Mouse (Mus musculus) frontal cortex, postnatal 25 days (tissue): ENCODE measurements around the gene Cptp.

ENCODE experiments used
- DNase-seq, 2 experiments: peaks; one replicate each; pipeline ENCODE4 v3.0.0; 2022; ENCODE audit warnings: low spot score in 2 of 2

Gene Cptp

DNA sequence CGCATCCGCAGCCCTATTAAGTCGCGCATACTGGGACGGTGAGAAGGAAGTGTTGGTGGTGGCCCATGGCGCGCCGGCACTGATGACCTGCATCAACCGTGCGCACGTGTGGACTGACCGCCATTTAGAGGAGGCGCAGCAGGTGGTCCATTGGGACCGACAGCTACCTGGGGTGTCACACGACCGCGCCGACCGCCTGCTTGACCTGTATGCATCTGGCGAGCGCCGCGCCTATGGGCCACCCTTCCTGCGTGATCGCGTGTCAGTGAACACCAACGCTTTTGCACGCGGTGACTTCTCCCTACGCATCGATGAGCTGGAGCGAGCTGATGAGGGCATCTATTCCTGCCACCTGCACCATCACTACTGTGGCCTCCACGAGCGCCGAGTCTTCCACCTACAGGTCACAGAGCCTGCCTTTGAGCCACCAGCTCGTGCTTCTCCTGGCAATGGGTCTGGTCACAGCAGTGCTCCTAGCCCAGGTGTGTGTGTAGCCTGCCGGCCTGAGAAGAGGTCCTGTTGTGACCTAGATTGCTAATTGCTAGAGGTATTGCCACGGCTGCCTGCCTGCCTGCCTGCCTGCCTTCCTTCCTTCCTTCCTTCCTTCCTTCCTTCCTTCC, 27.5 kb downstream of the Cptp start:
- DNase-seq: no peak

DNA sequence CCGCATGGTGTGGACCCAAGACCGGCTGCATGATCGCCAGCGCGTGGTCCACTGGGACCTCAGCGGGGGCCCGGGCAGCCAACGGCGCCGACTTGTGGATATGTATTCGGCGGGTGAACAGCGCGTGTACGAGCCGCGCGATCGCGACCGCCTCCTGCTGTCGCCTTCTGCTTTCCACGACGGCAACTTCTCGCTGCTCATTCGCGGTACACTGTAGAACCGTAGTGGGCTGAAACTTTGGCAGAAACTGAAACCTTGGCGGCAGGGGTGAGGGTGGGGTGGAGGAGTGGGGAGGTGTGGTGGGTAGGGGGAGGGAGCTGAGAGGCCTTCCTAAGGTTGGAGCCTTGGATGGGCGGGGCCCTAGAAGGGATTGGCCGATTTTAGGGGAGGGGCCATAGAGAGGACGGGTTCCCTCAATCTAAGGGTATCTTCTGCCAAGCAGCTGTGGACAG, 28.2 kb downstream of the Cptp start:
- no peak for DNase-seq

DNA sequence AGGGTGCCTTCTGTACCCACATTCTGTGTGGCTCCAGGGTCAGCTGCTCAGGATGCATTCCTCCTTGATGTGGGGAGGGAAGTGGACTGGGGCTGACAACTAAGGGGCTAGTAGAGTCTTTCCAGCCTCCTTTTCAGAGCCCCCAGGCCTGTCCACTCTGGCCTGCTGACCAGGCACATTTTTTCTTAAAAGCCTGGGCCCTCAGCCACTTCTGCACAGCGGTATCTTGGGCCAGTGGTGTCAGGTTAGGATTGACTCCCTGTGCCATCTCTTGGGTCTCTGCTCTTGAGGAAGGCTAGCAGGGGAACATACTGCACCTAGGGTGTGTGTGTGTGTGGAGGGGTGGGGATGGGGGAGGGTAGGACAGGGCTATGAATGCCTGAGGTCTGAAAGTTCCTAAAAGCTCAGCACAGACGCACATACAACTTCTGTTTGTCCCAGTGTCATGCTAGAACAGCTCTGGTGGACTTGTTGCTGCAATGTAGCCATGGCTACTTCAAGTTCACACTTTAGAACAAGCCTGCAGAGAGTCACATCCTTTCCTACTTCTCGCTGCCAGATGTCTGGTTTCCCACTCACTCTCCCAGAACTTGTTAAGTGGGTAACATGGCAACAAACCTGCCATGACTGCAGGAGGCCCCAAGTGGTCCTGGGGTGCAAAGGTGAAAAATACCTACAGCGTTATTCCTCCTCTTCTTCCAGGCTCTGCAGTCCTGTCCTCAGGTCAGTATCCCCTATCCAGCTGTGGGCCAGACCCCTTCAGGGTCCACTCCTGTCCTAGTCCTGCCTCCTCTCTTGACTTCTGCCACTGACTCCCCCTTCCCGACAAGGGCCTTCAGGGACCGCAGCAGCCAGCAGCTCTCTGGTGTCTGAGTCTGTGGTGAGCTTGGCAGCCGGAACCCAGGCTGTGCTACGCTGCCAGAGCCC, 28.9 kb downstream of the Cptp start:
- no peak for DNase-seq

DNA sequence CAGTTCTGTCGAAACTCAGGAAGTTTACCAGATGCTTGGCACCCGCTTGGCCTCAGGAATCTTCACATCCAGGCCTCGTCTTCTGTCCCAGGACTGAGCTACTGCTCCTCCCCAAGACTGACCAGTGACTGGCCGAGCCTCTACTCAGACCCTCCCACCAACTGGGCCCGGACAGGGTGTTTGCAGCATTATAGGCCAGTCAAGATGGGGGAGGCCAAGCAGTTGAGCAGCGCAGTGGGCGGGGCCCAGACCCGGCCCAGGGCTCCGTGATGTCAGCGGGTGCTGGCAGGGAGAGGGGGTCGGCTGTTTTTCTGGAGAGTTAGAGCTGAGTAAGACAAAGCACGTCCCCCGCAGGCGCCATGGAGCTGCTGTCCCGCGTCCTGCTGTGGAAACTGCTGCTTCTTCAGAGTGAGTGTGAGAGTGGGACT, 29.7 kb downstream of the Cptp start, which contains the start of gene Mxra8:
Mxra8 (plus strand) TSS at position 198 of the 428 bp plus-strand sequence.
- DNase-seq: no peak

DNA sequence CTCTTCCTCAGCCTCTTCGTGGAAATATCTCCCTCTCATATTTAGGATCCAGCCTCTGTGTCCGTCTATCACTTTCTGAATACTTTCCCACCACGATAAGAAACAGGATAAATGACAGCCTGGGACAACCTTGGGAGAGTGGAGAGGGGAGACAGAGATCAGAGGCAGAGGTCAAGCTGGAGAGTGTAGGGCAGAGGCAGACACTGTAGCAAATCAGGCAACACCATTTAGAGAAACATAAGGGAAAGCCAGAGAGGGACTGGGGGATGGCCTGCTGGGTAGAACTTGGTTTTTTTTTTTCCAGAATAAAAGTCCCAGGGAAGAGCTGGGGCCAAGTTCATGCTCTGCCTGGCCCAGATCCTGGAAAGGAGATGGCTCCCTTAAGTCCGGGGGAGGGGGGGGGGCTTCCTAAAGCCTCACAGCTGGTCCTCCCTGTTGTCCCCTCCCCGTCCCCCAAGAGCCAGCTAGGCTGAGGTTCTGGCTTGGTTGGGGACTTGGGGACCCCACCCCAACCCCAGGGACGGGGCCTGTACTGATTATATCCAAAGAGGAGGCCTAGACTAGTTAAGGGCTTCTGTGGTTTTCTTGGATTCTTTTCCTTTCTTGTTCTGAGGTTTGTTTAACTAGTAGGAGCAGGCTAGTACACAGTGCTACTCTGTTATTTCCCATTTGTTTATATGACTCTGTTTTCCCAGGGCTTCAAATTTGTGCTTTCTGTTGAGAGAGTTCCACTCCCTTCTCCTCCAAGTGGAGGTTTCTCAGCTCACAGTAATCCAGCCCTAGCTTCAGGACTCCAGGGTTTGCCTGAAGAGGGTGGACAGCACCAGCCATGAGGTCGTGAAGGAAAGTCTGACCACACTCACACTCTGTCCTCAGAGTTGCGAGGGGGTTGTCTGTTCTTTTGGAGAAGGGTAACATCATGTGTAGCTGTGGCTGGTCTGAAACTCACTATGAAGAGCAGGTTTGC, 30.8 kb downstream of the Cptp start:
- DNase-seq: no peak

DNA sequence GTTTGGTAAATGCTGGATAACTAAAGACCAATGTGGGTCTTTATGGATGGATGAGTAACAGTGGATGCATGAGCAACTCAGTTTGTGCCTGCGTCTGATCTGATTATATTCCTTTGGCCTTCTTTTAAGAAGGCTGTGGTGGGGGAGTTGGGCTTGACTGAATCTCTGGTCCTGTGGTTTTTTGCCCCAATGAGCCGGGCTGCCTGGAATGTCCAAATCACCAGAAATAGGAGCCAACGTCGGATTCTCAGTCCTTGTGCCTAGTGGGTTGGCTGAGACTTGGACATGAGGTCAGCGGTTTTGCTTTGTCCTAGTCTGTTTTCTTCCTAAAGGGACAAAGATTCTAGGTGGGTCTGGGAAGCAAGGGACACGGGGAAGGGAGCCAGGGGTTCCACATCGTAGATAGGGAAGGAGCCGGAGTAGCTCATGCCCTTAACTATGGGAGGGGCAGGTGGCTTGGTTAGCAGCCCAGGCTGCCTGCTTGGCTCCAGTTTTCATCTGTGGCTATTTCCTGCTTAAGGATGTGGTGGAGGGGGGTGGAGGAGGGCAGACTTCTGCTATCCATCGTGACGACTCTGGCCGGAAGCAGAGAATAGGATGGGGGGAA, 31.7 kb downstream of the Cptp start:
- DNase-seq: no peak

DNA sequence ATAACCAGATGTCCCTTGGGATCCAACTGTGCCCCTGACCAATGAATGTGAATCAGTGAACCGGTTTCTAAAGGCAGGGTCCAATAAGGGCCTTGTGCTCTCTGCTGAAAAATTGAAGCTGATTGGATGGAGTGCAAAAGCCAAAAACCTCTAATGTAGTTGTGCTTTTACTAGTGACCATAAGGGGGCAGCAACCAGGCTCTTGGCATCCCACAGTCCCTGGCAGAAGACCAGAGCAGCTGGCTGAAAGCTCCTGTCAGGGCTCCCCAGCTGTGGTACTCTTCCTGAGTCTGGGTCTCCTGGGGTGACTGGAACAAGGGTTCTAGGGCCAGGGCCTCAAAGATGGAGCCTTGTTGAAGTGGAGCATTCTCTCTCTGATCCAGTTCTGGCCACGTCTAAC, 35.4 kb downstream of the Cptp start:
- peak; percentile 37 to 65 for DNase-seq

DNA sequence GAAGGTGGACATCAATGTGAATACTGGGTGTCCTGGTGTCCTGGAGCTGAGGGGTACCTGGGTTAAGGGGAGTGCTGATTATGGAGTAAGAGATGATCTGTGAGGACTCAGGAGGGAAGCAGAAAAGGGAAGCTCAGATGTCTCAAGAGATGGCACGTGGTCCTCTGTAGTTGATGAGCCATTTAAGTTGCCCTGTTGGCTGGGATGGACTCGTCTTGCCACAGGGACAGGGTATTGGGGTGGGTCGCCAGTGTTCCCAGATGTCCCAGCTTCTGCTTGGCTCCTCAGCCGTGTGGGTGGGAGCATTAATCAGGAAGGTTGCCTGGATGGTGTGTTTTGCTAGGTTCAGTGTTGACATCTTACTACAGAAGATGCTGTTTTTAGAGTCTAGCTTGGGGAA, 36.0 kb downstream of the Cptp start:
- no peak for DNase-seq

DNA sequence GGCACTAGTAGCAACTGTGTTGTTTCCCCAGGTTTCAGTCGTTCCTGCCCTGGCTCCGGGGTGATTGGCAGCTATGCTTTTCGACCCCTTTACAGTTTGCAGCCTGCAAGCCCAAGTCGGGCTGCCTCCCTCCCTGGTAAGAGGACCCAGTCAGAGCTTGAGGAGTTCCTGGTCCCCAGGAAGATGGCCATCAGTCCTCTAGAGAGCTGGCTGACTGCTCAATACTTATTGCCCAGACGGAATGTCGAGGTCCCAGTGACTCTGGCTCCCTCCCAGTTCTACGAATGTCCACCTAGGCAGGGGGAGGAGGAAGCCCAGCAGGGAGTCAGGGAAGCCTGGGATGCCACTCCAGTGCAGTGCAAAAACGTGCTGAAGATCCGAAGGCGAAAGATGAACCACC, 36.9 kb downstream of the Cptp start:
- DNase-seq: no peak

DNA sequence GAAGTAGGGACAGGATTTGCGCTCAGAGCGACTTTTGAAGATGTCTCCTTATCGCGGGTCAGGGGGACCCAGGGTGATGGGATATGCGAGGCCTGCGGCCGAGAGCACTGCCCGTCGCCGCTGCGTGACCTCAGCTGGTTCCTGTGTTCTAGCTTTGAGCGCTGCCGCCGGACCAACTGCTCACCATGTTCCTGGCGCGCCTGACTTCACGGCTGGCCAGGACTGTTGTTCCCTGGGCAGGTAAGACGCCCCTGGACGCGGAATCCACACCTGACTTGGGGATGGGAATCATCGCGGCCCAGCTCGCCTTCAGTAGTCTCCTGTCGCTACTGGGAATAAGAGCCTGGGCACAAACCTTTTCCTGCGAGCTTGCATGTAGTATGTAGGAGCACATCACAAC, 37.4 kb downstream of the Cptp start:
- no peak for DNase-seq

DNA sequence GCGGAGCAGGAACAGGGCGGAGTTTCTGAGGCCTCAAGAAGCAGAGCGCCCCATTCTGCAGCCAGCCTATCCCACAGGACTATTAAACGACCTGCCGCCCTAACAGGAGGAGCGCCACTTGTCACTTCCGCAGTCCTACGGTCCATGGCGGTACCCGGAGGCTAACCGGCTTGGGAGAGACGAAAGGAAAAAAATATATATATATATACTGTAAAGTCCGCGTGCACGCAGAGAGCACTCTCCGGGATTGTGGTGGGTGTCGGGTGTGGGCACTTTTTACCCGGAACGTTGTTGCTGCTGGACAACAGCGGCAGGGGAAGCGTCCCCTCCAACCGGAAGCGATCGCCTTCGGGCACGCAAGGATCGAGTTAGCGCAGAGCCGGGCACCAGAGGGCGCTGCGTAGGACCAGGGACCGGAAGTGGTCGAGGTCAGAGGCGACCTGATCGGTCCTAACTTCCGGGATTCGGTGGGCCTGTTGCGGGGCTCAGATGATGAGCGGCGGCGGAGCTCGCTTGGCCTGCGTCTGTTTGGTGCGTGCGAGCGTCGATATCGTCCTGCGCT, 38.0 kb downstream of the Cptp start, which contains the start of gene Aurkaip1:
Aurkaip1 (plus strand) TSS at position 68 of the 562 bp plus-strand sequence.
- peak; percentile 95 for DNase-seq

DNA sequence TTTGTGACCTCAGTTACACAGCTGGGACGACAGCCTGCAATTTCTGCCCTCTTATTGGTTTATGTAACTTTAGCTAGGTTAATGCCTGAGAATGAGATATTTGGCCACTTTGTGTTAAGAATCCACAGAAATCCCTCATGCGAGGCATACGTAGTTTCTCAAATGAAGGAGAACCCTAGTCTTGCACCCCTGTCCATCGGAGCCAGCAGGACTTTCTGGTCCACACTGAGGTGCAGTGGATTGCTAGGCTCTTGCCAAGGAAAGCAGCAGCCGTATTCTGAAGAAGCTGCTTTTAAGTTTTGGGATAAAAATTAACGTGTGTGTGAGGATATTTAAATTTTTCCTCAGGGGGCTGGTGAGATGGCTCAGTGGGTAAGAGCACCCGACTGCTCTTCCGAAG, 38.6 kb downstream of the Cptp start:
- DNase-seq: no peak

DNA sequence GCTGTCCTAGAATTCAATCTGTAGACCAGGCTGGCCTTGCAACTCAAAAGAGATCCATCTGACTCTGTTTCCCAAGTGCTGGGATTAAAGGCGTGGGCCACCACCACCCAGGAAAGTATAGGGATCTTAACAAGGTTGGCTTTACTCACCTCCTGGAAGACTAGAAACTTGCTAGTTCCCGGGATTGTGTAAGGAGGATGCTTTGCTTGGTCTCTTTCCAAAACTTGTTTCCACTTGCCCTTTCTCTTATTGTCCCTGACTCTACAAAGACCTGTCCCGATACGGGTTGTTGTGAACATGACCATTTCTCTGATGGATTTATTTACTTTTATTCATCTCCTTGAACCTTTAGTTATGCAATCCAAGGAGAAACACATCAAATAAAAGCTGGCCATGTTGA, 39.4 kb downstream of the Cptp start:
- DNase-seq: no peak

DNA sequence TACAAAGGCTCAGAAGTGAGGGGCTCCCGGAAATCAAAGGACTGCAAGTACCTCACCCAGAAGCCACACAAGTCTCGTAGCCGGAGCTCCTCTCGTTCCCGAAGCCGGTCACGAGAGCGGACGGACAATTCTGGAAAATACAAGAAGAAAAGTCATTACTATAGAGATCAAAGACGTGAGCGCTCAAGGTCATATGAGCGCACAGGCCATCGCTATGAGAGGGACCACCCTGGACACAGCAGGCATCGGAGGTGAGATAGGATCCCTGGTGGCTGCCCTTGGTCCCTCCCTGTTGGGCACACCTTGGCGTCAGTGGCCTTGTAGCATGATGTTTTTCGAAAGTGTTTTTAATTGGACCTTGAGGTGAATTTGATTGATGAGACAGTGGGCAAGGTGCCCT, 45.8 kb downstream of the Cptp start:
- DNase-seq: no peak

DNA sequence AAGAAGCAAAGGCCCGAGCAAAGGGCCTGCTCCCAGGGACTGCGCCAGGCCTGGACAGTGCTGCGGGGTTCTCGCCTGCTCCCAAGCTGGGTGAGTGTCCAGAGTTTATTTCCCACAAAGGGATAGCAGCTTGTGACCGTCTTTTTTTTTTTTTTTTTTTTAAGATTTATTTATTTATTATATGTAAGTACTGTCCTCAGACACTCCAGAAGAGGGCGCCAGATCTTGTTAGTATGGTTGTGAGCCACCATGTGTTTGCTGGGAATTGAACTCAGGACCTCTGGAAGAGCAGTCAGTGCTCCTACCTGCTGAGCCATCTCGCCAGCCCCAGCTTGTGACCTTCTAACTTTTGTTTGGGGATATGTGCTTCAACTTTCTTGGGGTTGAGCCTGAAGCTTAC, 48.2 kb downstream of the Cptp start:
- DNase-seq: no peak

DNA sequence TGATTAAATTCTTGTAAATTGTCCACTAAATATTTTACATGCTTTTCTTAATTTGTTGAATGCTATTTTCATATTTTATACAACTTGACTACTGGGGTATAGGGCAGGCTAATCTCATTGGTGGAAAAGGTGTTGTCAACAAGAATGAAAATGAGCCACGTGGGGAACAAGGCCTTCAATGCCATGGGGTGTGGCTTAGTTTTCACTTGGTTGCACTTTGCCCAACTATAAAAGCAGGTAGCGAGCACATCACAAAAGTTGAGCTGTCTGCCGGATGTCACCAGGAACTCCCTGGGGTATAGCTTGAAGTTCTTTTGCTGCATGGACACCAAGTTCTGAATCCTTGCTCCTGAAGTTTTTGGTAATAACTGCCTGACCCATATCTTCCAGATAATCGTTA, 51.7 kb downstream of the Cptp start:
- DNase-seq: no peak
